Mouse (Mus musculus): ENCODE results near the gene Car10. TPM values are rescaled to one million over a fixed set of nuclear protein-coding genes. Genes with fewer than 3 reads are reported as not detected.

Gene Car10
- total and polyA plus RNA-seq, 3 experiments = not detected

GRCm38 (mm10) chr11:93525921-93526320 is 428.1 kb downstream of the Car10 start:
- H3K27me3 ChIP-seq (ENCODE audit: control insufficient read depth in 1 of 2, insufficient read depth in 2 of 2, low read length in 2 of 2) = no peaks in the 10 kb centered on the region
- no peak for DNase-seq (ENCODE audit: low read depth, low spot score)
- H3K9ac ChIP-seq (ENCODE audit: control insufficient read depth, low read depth, low read length, poor library complexity, severe bottlenecking) = no peak overlapping the region
- no peak overlapping the region for H3K27ac ChIP-seq (ENCODE audit: control insufficient read depth, low read depth, low read length)
- no peaks in the 10 kb centered on the region for H3K79me2 ChIP-seq (ENCODE audit: control insufficient read depth, insufficient read depth, low read length, poor library complexity)
- no peak for TF ChIP-seq USF2 (IDR thresholded peaks at IDR 0.05; ENCODE audit: borderline replicate concordance in 1 of 2, insufficient read depth in 1 of 2, low read depth in 1 of 2, low read length in 2 of 2)
- no peak for TF ChIP-seq USF1 (IDR thresholded peaks at IDR 0.05; ENCODE audit: low read depth, low read length)
- TF ChIP-seq GATA1 (IDR thresholded peaks at IDR 0.05; ENCODE audit: low read depth, low read length) = no peak
- no peak for TF ChIP-seq E2F4 (IDR thresholded peaks at IDR 0.05; ENCODE audit: borderline replicate concordance, low read depth, low read length)
- no peaks in the 10 kb centered on the region for H3K4me1 ChIP-seq (ENCODE audit: control insufficient read depth in 1 of 2, insufficient read depth in 2 of 2, low read length in 2 of 2)
- H3K9me3 ChIP-seq (replicated peaks; ENCODE audit: insufficient read depth, low read length) = no peaks in the 10 kb centered on the region
- no peaks in the 10 kb centered on the region for H3K36me3 ChIP-seq (ENCODE audit: control insufficient read depth in 1 of 2, insufficient read depth in 2 of 2, low read length in 2 of 2)
- H3K4me3 ChIP-seq (ENCODE audit: control insufficient read depth in 1 of 2, insufficient read depth in 1 of 2, low read depth in 2 of 2, low read length in 2 of 2) = no peak overlapping the region

- H3K79me2 ChIP-seq (ENCODE audit: control insufficient read depth, insufficient read depth, low read length, poor library complexity) = no peaks in the 10 kb centered on the region
- H3K27ac ChIP-seq (ENCODE audit: control insufficient read depth, low read depth, low read length) = no peak overlapping the region
- no peaks in the 10 kb centered on the region for H3K9me3 ChIP-seq (replicated peaks; ENCODE audit: insufficient read depth, low read length)
- no peak for DNase-seq (ENCODE audit: low read depth, low spot score)
- H3K4me1 ChIP-seq (ENCODE audit: control insufficient read depth in 1 of 2, insufficient read depth in 2 of 2, low read length in 2 of 2) = no peaks in the 10 kb centered on the region
- no peaks in the 10 kb centered on the region for H3K36me3 ChIP-seq (ENCODE audit: control insufficient read depth in 1 of 2, insufficient read depth in 2 of 2, low read length in 2 of 2)
- H3K4me3 ChIP-seq (ENCODE audit: control insufficient read depth in 1 of 2, insufficient read depth in 1 of 2, low read depth in 2 of 2, low read length in 2 of 2) = no peak overlapping the region
- H3K27me3 ChIP-seq (ENCODE audit: control insufficient read depth in 1 of 2, insufficient read depth in 2 of 2, low read length in 2 of 2) = no peaks in the 10 kb centered on the region
- H3K9ac ChIP-seq (ENCODE audit: control insufficient read depth, low read depth, low read length, poor library complexity, severe bottlenecking) = no peak overlapping the region
- TF ChIP-seq MAFK (IDR thresholded peaks at IDR 0.05; ENCODE audit: borderline replicate concordance, low read depth, low read length) (no peak), TBP (IDR thresholded peaks at IDR 0.05; ENCODE audit: low read depth, low read length) (no peak), JUND (IDR thresholded peaks at IDR 0.05; ENCODE audit: low read depth, low read length) (no peak), ZMIZ1 (IDR thresholded peaks at IDR 0.05; ENCODE audit: low read depth, low read length) (no peak), NRF1 (IDR thresholded peaks at IDR 0.05; ENCODE audit: insufficient read depth, low read depth, low read length, poor library complexity, severe bottlenecking) (no peak), ELF1 (IDR thresholded peaks at IDR 0.05; ENCODE audit: low read depth, low read length) (no peak), BHLHE40 (IDR thresholded peaks at IDR 0.05; ENCODE audit: borderline replicate concordance, low read depth, low read length) (no peak), UBTF (IDR thresholded peaks at IDR 0.05; ENCODE audit: borderline replicate concordance, insufficient read depth, low read depth, low read length) (no peak), MAZ (IDR thresholded peaks at IDR 0.05; ENCODE audit: low read depth, low read length) (no peak), RCOR1 (IDR thresholded peaks at IDR 0.05; ENCODE audit: low read depth, low read length) (no peak), MYC (IDR thresholded peaks at IDR 0.05; ENCODE audit: low read depth, low read length) (no peak)
These were observed 433.3 kb downstream of the Car10 start for GRCm38 (mm10) chr11:93531029-93531680.

All from MEL (cell line).